Mouse (Mus musculus): ENCODE data around the gene Rapgef2.
"Not testable (repeated sequence)": the region's sequence is repeated elsewhere in the genome, so short reads cannot be mapped to it uniquely, and the experiment has no call there.

Rapgef2 gene

GRCm38 (mm10) chr3:79233478-79234415 is 52.6 kb downstream of the Rapgef2 start:
- peak; percentile 31 for DNase-seq (ENCODE audit: low spot score)

GRCm38 (mm10) chr3:79230718-79231117 is 55.6 kb downstream of the Rapgef2 start:
- no peak for DNase-seq (ENCODE audit: low spot score)

- DNase-seq (ENCODE audit: low spot score) = no peak
Measured at GRCm38 (mm10) chr3:79229546-79229945, 56.8 kb downstream of the Rapgef2 start.

- DNase-seq (ENCODE audit: low spot score) = no peak
Measured at GRCm38 (mm10) chr3:79228304-79228703, 58.0 kb downstream of the Rapgef2 start.

GRCm38 (mm10) chr3:79227356-79228088 is 58.8 kb downstream of the Rapgef2 start:
- DNase-seq (ENCODE audit: low spot score) = no peak

GRCm38 (mm10) chr3:79226807-79227206 is 59.5 kb downstream of the Rapgef2 start:
- not testable (repeated sequence) for DNase-seq (ENCODE audit: low spot score)

GRCm38 (mm10) chr3:79225888-79226287 is 60.4 kb downstream of the Rapgef2 start:
- no peak for DNase-seq (ENCODE audit: low spot score)

GRCm38 (mm10) chr3:79224352-79224751 is 62.0 kb downstream of the Rapgef2 start:
- DNase-seq (ENCODE audit: low spot score) = no peak

- no peak for DNase-seq (ENCODE audit: low spot score)
Measured at GRCm38 (mm10) chr3:79223281-79223680, 63.0 kb downstream of the Rapgef2 start.

- no peak for DNase-seq (ENCODE audit: low spot score)
Measured at GRCm38 (mm10) chr3:79222192-79222960, 63.9 kb downstream of the Rapgef2 start.

- DNase-seq (ENCODE audit: low spot score) = peak; percentile 67
Measured at GRCm38 (mm10) chr3:79221296-79222191, 64.8 kb downstream of the Rapgef2 start.

- DNase-seq (ENCODE audit: low spot score) = no peak
Measured at GRCm38 (mm10) chr3:79219144-79219930, 67.0 kb downstream of the Rapgef2 start.

- DNase-seq (ENCODE audit: low spot score) = no peak
Measured at GRCm38 (mm10) chr3:79218566-79219051, 67.7 kb downstream of the Rapgef2 start.

GRCm38 (mm10) chr3:79210243-79210642 is 76.1 kb downstream of the Rapgef2 start:
- DNase-seq (ENCODE audit: low spot score) = no peak

- no peak for DNase-seq (ENCODE audit: low spot score)
Measured at GRCm38 (mm10) chr3:79207216-79207615, 79.1 kb downstream of the Rapgef2 start.

GRCm38 (mm10) chr3:79206524-79206923 is 79.8 kb downstream of the Rapgef2 start:
- DNase-seq (ENCODE audit: low spot score) = no peak

GRCm38 (mm10) chr3:79205981-79206380 is 80.3 kb downstream of the Rapgef2 start:
- no peak for DNase-seq (ENCODE audit: low spot score)

- no peak for DNase-seq (ENCODE audit: low spot score)
Measured at GRCm38 (mm10) chr3:79205112-79205511, 81.2 kb downstream of the Rapgef2 start.

- no peak for DNase-seq (ENCODE audit: low spot score)
Measured at GRCm38 (mm10) chr3:79204261-79204660, 82.1 kb downstream of the Rapgef2 start.

GRCm38 (mm10) chr3:79203821-79204220 is 82.5 kb downstream of the Rapgef2 start:
- DNase-seq (ENCODE audit: low spot score) = no peak
